Comparison of ENCODE assay signal across 8 mouse cellular contexts in genomic region chr4:155066834-155067522, GRCm38 (mm10). TPM values are rescaled to one million over a fixed set of nuclear protein-coding genes. Genes with fewer than 3 reads are reported as not detected.
DNase-seq lines count a peak whose midpoint lies in the region; ATAC-seq and TF ChIP-seq lines count a peak whose summit lies in the region.

TSS of gene Pex10 (plus strand) at chr4:155067016.

- peak within 1 kb of the TSS; percentile 79 for H3K4me3 ChIP-seq in hindbrain, embryonic 10.5 days
- peak within 1 kb of the TSS; percentile 58 for H3K4me3 ChIP-seq in lung, postnatal 0 days (ENCODE audit: low read depth, low read length)

- no peaks in the 10 kb centered on the region for H3K9me3 ChIP-seq in hindbrain, embryonic 10.5 days
- H3K9me3 ChIP-seq in lung, postnatal 0 days (ENCODE audit: low read length): no peaks in the 10 kb centered on the region

- WGBS in hindbrain, embryonic 10.5 days: under 1% methylated on average over 48 of the region's 48 CpGs
- under 1% methylated on average over 47 of the region's 48 CpGs for WGBS in lung, postnatal 0 days

- peak; percentile 76 for ATAC-seq in frontal cortex, adult (ENCODE audit: low TSS enrichment)
- peak; percentile 93 for ATAC-seq in lung, postnatal 0 days

- peaks cover 37% of the 10 kb centered on the region for H3K36me3 ChIP-seq in hindbrain, embryonic 10.5 days
- peaks cover 14% of the 10 kb centered on the region for H3K36me3 ChIP-seq in lung, postnatal 0 days (ENCODE audit: insufficient read depth, low read length)

- H3K4me2 ChIP-seq in lung, postnatal 0 days (replicated peaks; ENCODE audit: low read depth, low read length): peak within 1 kb of the TSS; percentile 87

- TF ChIP-seq EP300 in lung, postnatal 0 days (IDR thresholded peaks at IDR 0.05): no peak

- H3K4me1 ChIP-seq in hindbrain, embryonic 10.5 days (replicated peaks): peaks cover 49% of the 10 kb centered on the region
- peaks cover 6% of the 10 kb centered on the region for H3K4me1 ChIP-seq in lung, postnatal 0 days (ENCODE audit: insufficient read depth, low read depth, low read length)

- peaks cover 3% of the 10 kb centered on the region; the same call in 1 of the 2 replicates for H3K27me3 ChIP-seq in hindbrain, embryonic 10.5 days (ENCODE audit: insufficient read depth, poor library complexity, severe bottlenecking)
- no peaks in the 10 kb centered on the region for H3K27me3 ChIP-seq in lung, postnatal 0 days (replicated peaks; ENCODE audit: insufficient read depth, low read length)

- H3K27ac ChIP-seq in hindbrain, embryonic 10.5 days: peak within 1 kb of the TSS; percentile 90
- peak within 1 kb of the TSS; percentile 87 for H3K27ac ChIP-seq in lung, postnatal 0 days (ENCODE audit: low read length)

- TF ChIP-seq CTCF in lung, postnatal 0 days (IDR thresholded peaks at IDR 0.05): no peak

- peak within 1 kb of the TSS; percentile 66 for H3K9ac ChIP-seq in lung, postnatal 0 days (replicated peaks; ENCODE audit: low read depth)

- DNase-seq in MN1 (ENCODE audit: low spot score): peak; percentile 99
- DNase-seq in cerebellum, adult 9-10 months: peak; percentile 97
- peak; percentile 99 for DNase-seq in hindbrain, embryonic 10.5 days (ENCODE audit: low spot score)
- DNase-seq in layer of hippocampus, adult 9-11 months: peak; percentile 97
- DNase-seq in lung, postnatal 0 days (ENCODE audit: low spot score): peak; percentile 97
- DNase-seq in ovary, postnatal 14 days (ENCODE audit: low spot score): peak; percentile 97
- peak; percentile 98 for DNase-seq in thymus, postnatal 14 days

RNA-seq across cellular contexts. Expression of gene Pex10, which starts in this region (rescaled TPM):
- 19.9 and 21.4 TPM in 2 replicates for polyA plus RNA-seq in hindbrain, embryonic 10.5 days (2016; fragmentation: Nextera tagmentation; extraction: Ambion mirVana)
- 17.5 and 19.4 TPM in 2 replicates for polyA plus RNA-seq in lung, postnatal 0 days (2015; fragmentation: Nextera tagmentation; extraction: Ambion mirVana)

Comparison
In these comparisons a context has a peak if more than half of its experiments do, and no peak if none do; other contexts are left out.
1. Peak in every context shown above with its lines: DNase-seq, ATAC-seq, H3K4me3 ChIP-seq and H3K27ac ChIP-seq.